Mouse (Mus musculus) hindbrain, embryonic 16.5 days (tissue): ENCODE results near the gene Nav3. TPM values are rescaled to one million over a fixed set of nuclear protein-coding genes. Genes with fewer than 3 reads are reported as not detected.

Source experiments
- ATAC-seq: fragments of 200-750 bp; cut with Nextera tagmentation; 2 replicates; pipeline ENCODE4 v1.8.0; 2017; ENCODE audit warnings: moderate TSS enrichment, moderate library complexity
- H3K27ac ChIP-seq: fragments of 300-500 bp; sonication (generic); 2 replicates; pipeline ENCODE4 v1.5.1; 2014; ENCODE audit warnings: low read depth, mild to moderate bottlenecking, control low read depth, low read length, moderate library complexity
- H3K27me3 ChIP-seq: fragments of 300-500 bp; sonication (generic); replicated peaks from 2 replicates; pipeline ENCODE4 v1.6.1; 2014; ENCODE audit warnings: low read length; ENCODE audit not compliant: control insufficient read depth, insufficient read depth
- H3K36me3 ChIP-seq: fragments of 300-500 bp; sonication (generic); 2 replicates; pipeline ENCODE4 v1.6.1; 2014; ENCODE audit warnings: mild to moderate bottlenecking, low read length, moderate library complexity, mixed read lengths; ENCODE audit not compliant: control insufficient read depth, insufficient read depth
- H3K4me1 ChIP-seq: fragments of 300-500 bp; sonication (generic); 2 replicates; pipeline ENCODE4 v1.6.1; 2014; ENCODE audit warnings: low read depth, low read length; ENCODE audit not compliant: control insufficient read depth, insufficient read depth
- H3K4me2 ChIP-seq: fragments of 300-500 bp; sonication (generic); 2 replicates; pipeline ENCODE4 v1.6.1; 2014; ENCODE audit warnings: mild to moderate bottlenecking, low read length, control low read depth, moderate library complexity
- H3K4me3 ChIP-seq: fragments of 300-500 bp; sonication (generic); 2 replicates; pipeline ENCODE4 v1.5.1; 2014; ENCODE audit warnings: mild to moderate bottlenecking, low read length, control low read depth, moderate library complexity
- H3K9ac ChIP-seq: fragments of 300-500 bp; sonication (generic); 2 replicates; pipeline ENCODE4 v1.6.1; 2014; ENCODE audit warnings: low read depth, mild to moderate bottlenecking, control low read depth, low read length, moderate library complexity
- H3K9me3 ChIP-seq: fragments of 300-500 bp; sonication (generic); 2 replicates; pipeline ENCODE4 v1.6.1; 2014; ENCODE audit warnings: mild to moderate bottlenecking, low read length, moderate library complexity; ENCODE audit not compliant: control insufficient read depth
- WGBS: fragments of 180-500 bp; shearing (Covaris S2); extraction: QIAGEN DNeasy Blood & Tissue Kit; methylation state at CpG from one replicate; pipeline ENCODE4 v1.1.7; 2014; 5-methylcytosine and 5-hydroxymethylcytosine counted together
- polyA plus RNA-seq: library from polyadenylated mRNA; unstranded; fragments of >200 nt; fragmentation: Nextera tagmentation; extraction: Ambion mirVana; gene quantifications from 2 replicates; pipeline ENCODE4 v1.2.1, GENCODE M21; 2015

The Nav3 gene
- 16.6 and 17.7 TPM in 2 replicates for polyA plus RNA-seq

- peak within 1 kb of the TSS; percentile 92 for H3K27ac ChIP-seq
- no peaks in the 10 kb centered on the region for H3K27me3 ChIP-seq
- H3K9me3 ChIP-seq = no peaks in the 10 kb centered on the region
- peak within 1 kb of the TSS; percentile 88 for H3K9ac ChIP-seq
- peak within 1 kb of the TSS; percentile 83 for H3K4me3 ChIP-seq
- H3K4me2 ChIP-seq = peak within 1 kb of the TSS; percentile 91
- H3K36me3 ChIP-seq = no peaks in the 10 kb centered on the region
- no peaks in the 10 kb centered on the region; the same call in 1 of the 2 replicates for H3K4me1 ChIP-seq
- ATAC-seq = peak; percentile 93
- under 1% methylated on average over 39 of the region's 50 CpGs for WGBS
Observed at GRCm38 (mm10) chr10:110455838-110456493, at the start of gene Nav3. TSS of gene Nav3 (minus strand) at chr10:110456204.

- H3K4me1 ChIP-seq = no peaks in the 10 kb centered on the region
- no peak for ATAC-seq
- WGBS = 74% methylated on average over 5 of the region's 5 CpGs
- H3K27me3 ChIP-seq = no peaks in the 10 kb centered on the region
- no peak overlapping the region for H3K4me2 ChIP-seq
- H3K9me3 ChIP-seq = no peaks in the 10 kb centered on the region
- no peak overlapping the region for H3K4me3 ChIP-seq
- H3K27ac ChIP-seq = no peak overlapping the region
- H3K36me3 ChIP-seq = no peaks in the 10 kb centered on the region
- no peak overlapping the region for H3K9ac ChIP-seq
Observed at GRCm38 (mm10) chr10:110485306-110485705, 29.3 kb upstream of the Nav3 start.

- no peaks in the 10 kb centered on the region for H3K4me1 ChIP-seq
- H3K27ac ChIP-seq = no peak overlapping the region
- H3K4me3 ChIP-seq = no peak overlapping the region
- no peaks in the 10 kb centered on the region for H3K27me3 ChIP-seq
- 58% methylated on average over 8 of the region's 8 CpGs for WGBS
- no peak overlapping the region for H3K9ac ChIP-seq
- ATAC-seq = no peak
- H3K4me2 ChIP-seq = no peak overlapping the region
- H3K36me3 ChIP-seq = no peaks in the 10 kb centered on the region
- no peaks in the 10 kb centered on the region for H3K9me3 ChIP-seq
Observed at GRCm38 (mm10) chr10:110484822-110485221, 28.8 kb upstream of the Nav3 start.

- Histone ChIP-seq H3K27me3 (no peaks in the 10 kb centered on the region), H3K9me3 (no peaks in the 10 kb centered on the region), H3K9ac (no peak overlapping the region), H3K36me3 (no peaks in the 10 kb centered on the region), H3K27ac (no peak overlapping the region), H3K4me3 (no peak overlapping the region), H3K4me2 (no peak overlapping the region), H3K4me1 (no peaks in the 10 kb centered on the region)
- ATAC-seq = peak; percentile 63; the same call in 1 of the 2 replicates
- WGBS = 79% methylated on average over 3 of the region's 3 CpGs
Observed at GRCm38 (mm10) chr10:110479189-110479588, 23.2 kb upstream of the Nav3 start.

- 20% methylated on average over 11 of the region's 11 CpGs for WGBS
- H3K36me3 ChIP-seq = no peaks in the 10 kb centered on the region
- peak; percentile 79; the same call in 1 of the 2 replicates for ATAC-seq
- H3K27me3 ChIP-seq = no peaks in the 10 kb centered on the region
- H3K9me3 ChIP-seq = no peaks in the 10 kb centered on the region
- H3K9ac ChIP-seq = peak overlapping the region; percentile 22; the same call in 1 of the 2 replicates
- no peaks in the 10 kb centered on the region for H3K4me1 ChIP-seq
- H3K27ac ChIP-seq = 0 out of 2 replicates have a peak overlapping the region, but pooled peaks have one; percentile 31
- H3K4me3 ChIP-seq = no peak overlapping the region; the same call in 1 of the 2 replicates
- H3K4me2 ChIP-seq = peak overlapping the region; percentile 49
Observed at GRCm38 (mm10) chr10:110477689-110478314, 21.8 kb upstream of the Nav3 start.

- H3K4me1 ChIP-seq = no peaks in the 10 kb centered on the region
Observed at GRCm38 (mm10) chr10:110474107-110474506, 18.1 kb upstream of the Nav3 start.

GRCm38 (mm10) chr10:110469445-110469844 lies 13.4 kb upstream of the Nav3 start:
- Histone ChIP-seq H3K9ac (no peak overlapping the region), H3K9me3 (no peaks in the 10 kb centered on the region), H3K27me3 (no peaks in the 10 kb centered on the region), H3K27ac (no peak overlapping the region), H3K4me1 (no peaks in the 10 kb centered on the region), H3K4me3 (no peak overlapping the region), H3K4me2 (no peak overlapping the region), H3K36me3 (no peaks in the 10 kb centered on the region)
- WGBS = 89% methylated on average over 4 of the region's 4 CpGs
- no peak for ATAC-seq

More at GRCm38 (mm10) chr10:110474107-110474506, 18.1 kb upstream of the Nav3 start:
- Histone ChIP-seq H3K27me3 (no peaks in the 10 kb centered on the region), H3K36me3 (no peaks in the 10 kb centered on the region), H3K9me3 (no peaks in the 10 kb centered on the region), H3K27ac (no peak overlapping the region), H3K9ac (no peak overlapping the region), H3K4me3 (no peak overlapping the region), H3K4me2 (no peak overlapping the region)
- WGBS = 91% methylated on average over 1 of the region's 1 CpGs
- no peak for ATAC-seq

- peak; percentile 83 for ATAC-seq
- Histone ChIP-seq H3K9me3 (no peaks in the 10 kb centered on the region), H3K4me2 (peak overlapping the region; percentile 91), H3K36me3 (no peaks in the 10 kb centered on the region), H3K4me3 (peak overlapping the region; percentile 83), H3K4me1 (no peaks in the 10 kb centered on the region; the same call in 1 of the 2 replicates), H3K9ac (peak overlapping the region; percentile 88), H3K27me3 (no peaks in the 10 kb centered on the region), H3K27ac (peak overlapping the region; percentile 92)
- under 1% methylated on average over 35 of the region's 45 CpGs for WGBS
Observed at GRCm38 (mm10) chr10:110455063-110455837, 754 bp downstream of the Nav3 start.

- H3K36me3 ChIP-seq = no peaks in the 10 kb centered on the region
- peak overlapping the region; percentile 91 for H3K4me2 ChIP-seq
- peak overlapping the region; percentile 83 for H3K4me3 ChIP-seq
- H3K27ac ChIP-seq = 0 out of 2 replicates have a peak overlapping the region, but pooled peaks have one; percentile 4
- H3K9ac ChIP-seq = no peak overlapping the region
- no peak for ATAC-seq
- no peaks in the 10 kb centered on the region for H3K27me3 ChIP-seq
- no peaks in the 10 kb centered on the region; the same call in 1 of the 2 replicates for H3K4me1 ChIP-seq
- H3K9me3 ChIP-seq = no peaks in the 10 kb centered on the region
- 31% methylated on average over 5 of the region's 5 CpGs for WGBS
Observed at GRCm38 (mm10) chr10:110453566-110453965, 2.4 kb downstream of the Nav3 start.
